Mouse (Mus musculus) thymus, adult 2 months (tissue): ENCODE measurements around the gene Mark3. TPM values are rescaled to one million over a fixed set of nuclear protein-coding genes. Genes with fewer than 3 reads are reported as not detected.

Source experiments
- DNase-seq: peaks from one replicate; pipeline ENCODE4 v3.0.0; 2021
- H3K27ac ChIP-seq: fragments of 200-500 bp; 2 replicates; pipeline ENCODE4 v1.5.1; 2012; ENCODE audit warnings: low read length, control low read depth; ENCODE audit not compliant: control insufficient read depth, insufficient read depth
- H3K27me3 ChIP-seq: fragments of 200-500 bp; 2 replicates; pipeline ENCODE4 v1.6.1; 2012; ENCODE audit warnings: mild to moderate bottlenecking, low read length, moderate library complexity, mixed read lengths; ENCODE audit not compliant: control insufficient read depth, insufficient read depth
- H3K36me3 ChIP-seq: fragments of 200-500 bp; 2 replicates; pipeline ENCODE4 v1.6.1; 2012; ENCODE audit warnings: mild to moderate bottlenecking, low read length, moderate library complexity; ENCODE audit not compliant: control insufficient read depth, insufficient read depth
- H3K4me1 ChIP-seq: fragments of 200-500 bp; replicated peaks from 2 replicates; pipeline ENCODE4 v1.6.1; 2012; ENCODE audit warnings: low read length; ENCODE audit not compliant: control insufficient read depth, insufficient read depth
- H3K4me3 ChIP-seq: fragments of 200-500 bp; 2 replicates; pipeline ENCODE4 v1.5.1; 2012; ENCODE audit warnings: mild to moderate bottlenecking, low read length, control low read depth, moderate library complexity; ENCODE audit not compliant: control insufficient read depth, insufficient read depth
- CTCF ChIP-seq: fragments of 200-500 bp; IDR thresholded peaks from 2 replicates; pipeline ENCODE4 v1.5.1; 2012; ENCODE audit warnings: mild to moderate bottlenecking, control low read depth, low read length, moderate library complexity, borderline replicate concordance; ENCODE audit not compliant: control insufficient read depth, poor library complexity, insufficient read depth; ENCODE audit errors: extremely low read depth
- POLR2A ChIP-seq: fragments of 200-500 bp; IDR thresholded peaks from 2 replicates; pipeline ENCODE4 v1.6.1; 2012; ENCODE audit warnings: mild to moderate bottlenecking, low read length, control low read depth, moderate library complexity; ENCODE audit not compliant: control insufficient read depth, poor library complexity, insufficient read depth; ENCODE audit errors: extremely low read depth
- WGBS: fragments of 180-500 bp; shearing (Covaris S2); methylation state at CpG from one replicate; pipeline ENCODE4 v1.1.7; 2018; 5-methylcytosine and 5-hydroxymethylcytosine counted together
- polyA plus RNA-seq: library from polyadenylated mRNA; depleted of rRNA; stranded (reverse); fragments of >200 nt; gene quantifications from 2 replicates; pipeline ENCODE4 v1.2.3, GENCODE M21; 2012

Gene Mark3
- polyA plus RNA-seq, 1 experiment: 45.9 TPM

DNA sequence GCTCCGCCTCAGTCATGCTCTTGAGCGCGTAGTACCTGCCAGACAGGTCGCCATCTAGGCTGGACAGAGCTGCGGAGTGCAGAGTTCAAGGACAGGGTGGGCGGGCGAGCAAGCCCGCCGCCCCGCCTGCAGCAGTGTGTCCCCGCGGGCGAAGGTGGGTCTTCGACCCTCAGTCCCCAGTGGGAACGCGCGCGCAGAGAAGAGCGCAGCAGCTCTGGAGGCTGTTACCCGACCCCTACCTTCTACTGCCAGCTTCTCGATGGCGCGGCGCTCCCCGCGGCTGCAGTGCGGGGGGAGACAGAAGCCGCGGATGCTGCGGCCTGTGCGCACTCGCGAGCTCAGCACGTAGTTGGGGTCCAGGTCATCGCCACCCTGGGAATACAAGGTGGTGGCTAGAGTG, 96.7 kb downstream of the Mark3 start:
- no peak overlapping the region for H3K27ac ChIP-seq
- H3K4me1 ChIP-seq: peaks cover 27% of the 10 kb centered on the region
- H3K4me3 ChIP-seq: peak overlapping the region; percentile 51
- 6% methylated on average over 35 of the region's 35 CpGs for WGBS
- H3K36me3 ChIP-seq: no peaks in the 10 kb centered on the region
- no peak for DNase-seq
- peaks cover 20% of the 10 kb centered on the region; the same call in 1 of the 2 replicates for H3K27me3 ChIP-seq
- TF ChIP-seq POLR2A (no peak), CTCF (no peak)

DNA sequence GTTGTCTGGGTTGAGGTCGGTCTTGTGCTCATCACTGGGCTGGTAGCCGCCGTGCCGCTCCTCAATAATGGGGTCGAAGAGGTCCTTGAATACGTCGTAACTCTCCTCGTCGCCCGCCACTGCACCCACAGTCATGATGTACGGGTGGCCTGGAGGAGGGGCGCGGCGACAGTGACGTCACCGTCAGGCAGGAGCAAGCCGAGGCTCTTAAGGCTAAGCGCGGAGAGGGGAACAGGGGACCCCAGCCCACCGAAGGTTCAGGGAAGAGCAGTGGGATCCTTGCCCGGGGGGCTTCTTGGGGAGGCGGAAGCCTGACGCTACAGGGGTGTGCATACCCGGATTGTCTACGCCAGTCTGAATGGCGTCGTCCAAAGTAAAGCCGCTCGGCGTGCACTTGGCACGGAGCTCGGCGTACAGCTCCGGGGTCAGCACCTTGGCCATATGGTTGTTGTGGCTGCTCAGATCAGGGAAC, 97.1 kb downstream of the Mark3 start:
- peak; percentile 63 for DNase-seq
- no peak for TF ChIP-seq POLR2A
- no peak for TF ChIP-seq CTCF
- peak overlapping the region; percentile 51 for H3K4me3 ChIP-seq
- no peak overlapping the region for H3K27ac ChIP-seq
- peaks cover 27% of the 10 kb centered on the region for H3K4me1 ChIP-seq
- peaks cover 20% of the 10 kb centered on the region; the same call in 1 of the 2 replicates for H3K27me3 ChIP-seq
- 2% methylated on average over 34 of the region's 34 CpGs for WGBS
- H3K36me3 ChIP-seq: no peaks in the 10 kb centered on the region

DNA sequence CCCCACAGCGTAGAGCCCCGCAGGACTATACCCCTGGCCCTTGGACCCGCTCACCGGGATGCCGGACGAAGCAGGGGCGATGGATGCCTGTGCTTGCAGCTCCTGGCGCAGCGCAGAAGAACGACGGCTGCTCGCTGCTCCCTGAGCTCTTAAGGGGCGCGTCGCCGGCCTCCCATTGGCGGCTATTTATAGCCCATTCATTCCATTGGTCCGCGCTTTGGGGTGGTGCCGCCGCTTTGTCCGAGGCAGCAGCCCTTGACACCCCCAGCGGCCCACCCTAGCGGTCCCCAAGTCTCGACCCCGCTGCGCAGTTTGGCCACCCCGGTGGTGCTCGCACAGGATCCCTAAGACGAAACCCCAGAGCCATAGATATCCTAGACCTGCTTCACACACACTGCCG, 97.9 kb downstream of the Mark3 start, which contains the start of gene Ckb:
Gene Ckb, minus strand, starts transcription at position 163 of the 400 bp plus-strand sequence.
- H3K36me3 ChIP-seq: no peaks in the 10 kb centered on the region
- TF ChIP-seq POLR2A: no peak
- no peak for TF ChIP-seq CTCF
- peaks cover 20% of the 10 kb centered on the region; the same call in 1 of the 2 replicates for H3K27me3 ChIP-seq
- no peak within 1 kb of the TSS for H3K27ac ChIP-seq
- H3K4me1 ChIP-seq: peaks cover 29% of the 10 kb centered on the region
- peak within 1 kb of the TSS; percentile 51 for H3K4me3 ChIP-seq
- DNase-seq: no peak
- 3% methylated on average over 31 of the region's 31 CpGs for WGBS

DNA sequence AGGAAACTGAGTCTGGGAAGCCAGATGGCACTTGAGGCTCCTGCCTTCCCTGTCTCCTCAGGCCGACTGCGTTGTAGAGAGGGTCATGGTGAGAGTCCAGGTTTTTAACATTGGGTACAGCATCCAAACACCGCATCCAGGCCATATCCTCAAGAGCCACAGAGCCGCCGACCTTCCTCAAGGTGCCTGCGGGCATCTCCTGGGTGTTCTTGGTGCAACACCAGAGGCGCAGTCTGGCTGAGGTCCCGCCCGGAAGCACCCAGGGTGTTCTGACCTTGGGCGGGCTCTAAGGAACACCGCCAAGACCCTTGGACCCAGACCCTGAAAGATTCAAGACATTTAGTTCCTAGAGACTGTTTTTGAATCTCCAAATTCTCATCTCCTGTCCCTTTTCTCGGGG, 98.3 kb downstream of the Mark3 start:
- Histone ChIP-seq H3K36me3 (no peaks in the 10 kb centered on the region), H3K4me1 (peaks cover 33% of the 10 kb centered on the region), H3K27ac (no peak overlapping the region), H3K27me3 (peaks cover 20% of the 10 kb centered on the region; the same call in 1 of the 2 replicates), H3K4me3 (peak overlapping the region; percentile 51)
- 15% methylated on average over 12 of the region's 12 CpGs for WGBS
- no peak for DNase-seq
- TF ChIP-seq CTCF: no peak
- TF ChIP-seq POLR2A: no peak

- peaks cover 37% of the 10 kb centered on the region for H3K4me1 ChIP-seq
- H3K27ac ChIP-seq: no peak overlapping the region
- peaks cover 20% of the 10 kb centered on the region; the same call in 1 of the 2 replicates for H3K27me3 ChIP-seq
- TF ChIP-seq POLR2A: no peak
- no peak for TF ChIP-seq CTCF
- no peak overlapping the region for H3K4me3 ChIP-seq
- H3K36me3 ChIP-seq: no peaks in the 10 kb centered on the region
- 15% methylated on average over 2 of the region's 2 CpGs for WGBS
- no peak for DNase-seq
These were observed 100.6 kb downstream of the Mark3 start for GRCm38 (mm10) chr12:111674850-111675486.

DNA sequence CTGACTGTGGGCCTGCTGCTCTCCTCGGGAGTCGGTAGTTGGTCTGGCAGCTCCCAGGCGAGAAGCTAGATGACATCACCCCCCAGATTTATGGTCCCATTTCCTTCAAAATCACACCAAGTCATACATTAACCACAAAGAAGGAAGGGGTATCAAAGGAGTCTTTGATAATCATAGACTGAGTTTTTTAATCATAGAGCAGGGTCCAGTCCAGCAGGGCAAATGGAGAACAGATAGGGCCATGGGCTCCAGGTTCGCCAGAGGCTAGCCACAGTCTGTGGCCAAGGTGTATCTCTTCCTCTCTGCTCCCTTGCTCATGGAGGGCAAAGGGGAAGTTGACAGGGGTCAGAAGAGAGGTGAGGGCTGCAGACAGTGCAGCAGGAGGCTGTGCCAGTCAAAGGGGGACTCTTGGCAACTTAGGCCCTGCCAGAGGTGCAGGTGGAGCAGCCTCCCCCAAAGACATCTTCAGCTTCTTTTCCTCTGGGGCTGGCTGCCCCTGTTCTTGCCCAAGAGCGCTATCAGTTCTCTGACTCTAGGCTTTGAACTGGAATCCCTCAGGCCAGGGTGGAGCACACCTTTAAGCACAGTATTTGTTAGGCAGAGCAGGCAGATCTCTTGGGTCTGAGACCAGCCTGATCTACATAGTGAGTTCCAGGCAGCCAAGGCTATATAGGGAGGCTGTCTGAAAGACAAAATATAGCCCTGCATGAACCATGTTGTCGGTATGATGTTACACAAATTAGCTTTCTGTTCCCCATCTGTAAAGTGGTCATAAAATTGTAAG, 101.7 kb downstream of the Mark3 start:
- WGBS: 67% methylated on average over 6 of the region's 6 CpGs
- no peak for DNase-seq
- no peak overlapping the region for H3K4me3 ChIP-seq
- peaks cover 15% of the 10 kb centered on the region; the same call in 1 of the 2 replicates for H3K27me3 ChIP-seq
- no peak for TF ChIP-seq POLR2A
- no peak for TF ChIP-seq CTCF
- peaks cover 34% of the 10 kb centered on the region for H3K4me1 ChIP-seq
- H3K27ac ChIP-seq: no peak overlapping the region
- H3K36me3 ChIP-seq: no peaks in the 10 kb centered on the region
